Comparison of ENCODE assay signal across 9 mouse cellular contexts in the genomic region with DNA sequence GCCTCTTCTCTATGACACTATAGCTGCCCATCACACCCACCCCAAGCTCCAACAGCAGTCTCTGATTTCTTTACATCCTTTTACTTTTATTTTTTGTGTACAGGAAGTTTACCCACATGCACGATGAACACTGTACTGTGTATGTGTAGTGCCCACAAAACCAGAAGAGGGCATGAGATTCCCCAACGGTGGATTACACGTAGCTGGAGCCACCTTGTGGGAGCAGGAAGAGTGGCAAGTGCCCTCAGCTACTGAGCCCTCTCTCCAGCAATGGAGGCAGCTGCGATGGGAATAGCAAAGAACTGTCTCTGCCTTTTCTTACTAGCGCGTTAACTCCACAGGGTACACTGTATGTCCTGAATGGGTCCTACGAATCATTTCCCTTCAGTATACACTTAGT. TPM values are rescaled to one million over a fixed set of nuclear protein-coding genes. Genes with fewer than 3 reads are reported as not detected.
DNase-seq lines count a peak whose midpoint lies in the region; ATAC-seq and TF ChIP-seq lines count a peak whose summit lies in the region.
"Had no signal": no experiment of that assay in that cellular context is flagged by ENCODE, and none has a peak within 500 bp of the region (broad histone marks: within the 10 kb centered on the region; RNA-seq: fewer than 3 reads in every experiment).

No protein-coding gene starts in this region.

- H3K9ac ChIP-seq in ES-Bruce4 (ENCODE audit: low read depth, poor library complexity, severe bottlenecking) = no peak overlapping the region
- H3K9ac ChIP-seq in forebrain, postnatal 0 days = no peak overlapping the region
- no peak overlapping the region for H3K9ac ChIP-seq in kidney, embryonic 15.5 days
- no peak overlapping the region for H3K9ac ChIP-seq in liver, postnatal 0 days (replicated peaks)
- H3K9ac ChIP-seq: heart, embryonic 13.5 days had no signal

- H3K36me3 ChIP-seq in ES-Bruce4 (ENCODE audit: control insufficient read depth, insufficient read depth, low read length, poor library complexity, severe bottlenecking) = peaks cover 21% of the 10 kb centered on the region
- peaks cover 10% of the 10 kb centered on the region; the same call in 1 of the 2 replicates for H3K36me3 ChIP-seq in forebrain, postnatal 0 days (ENCODE audit: insufficient read depth)
- peaks cover 96% of the 10 kb centered on the region for H3K36me3 ChIP-seq in kidney, embryonic 15.5 days
- peaks cover 94% of the 10 kb centered on the region for H3K36me3 ChIP-seq in liver, postnatal 0 days (replicated peaks; ENCODE audit: insufficient read depth, low read length)

- no peaks in the 10 kb centered on the region for H3K9me3 ChIP-seq in ES-Bruce4 (replicated peaks; ENCODE audit: control insufficient read depth, insufficient read depth, low read length, poor library complexity, severe bottlenecking)
- no peaks in the 10 kb centered on the region for H3K9me3 ChIP-seq in forebrain, postnatal 0 days (ENCODE audit: low read length)
- H3K9me3 ChIP-seq in kidney, embryonic 15.5 days (replicated peaks) = no peaks in the 10 kb centered on the region
- no peaks in the 10 kb centered on the region for H3K9me3 ChIP-seq in liver, postnatal 0 days (ENCODE audit: low read length)
- H3K9me3 ChIP-seq: heart, embryonic 13.5 days had no signal

- no peak overlapping the region for H3K27ac ChIP-seq in ES-Bruce4 (ENCODE audit: insufficient read depth, low read length)
- H3K27ac ChIP-seq in forebrain, postnatal 0 days (ENCODE audit: low read depth, low read length) = no peak overlapping the region
- no peak overlapping the region for H3K27ac ChIP-seq in kidney, embryonic 15.5 days
- no peak overlapping the region for H3K27ac ChIP-seq in liver, postnatal 0 days (ENCODE audit: low read depth)
- no peak overlapping the region for H3K27ac ChIP-seq in olfactory bulb, adult 2 months (ENCODE audit: insufficient read depth, low read depth, low read length)
- H3K27ac ChIP-seq: heart, embryonic 13.5 days had no signal

- peak; percentile 60 to 68 for DNase-seq in B cell, adult 2 months
- peak; percentile 63 to 72 for DNase-seq in cerebellum, adult 18-20 months
- peak; percentile 77 for DNase-seq in forebrain, postnatal 0 days
- peak; percentile 47 for DNase-seq in liver, postnatal 0 days
- no peak for DNase-seq in yolk sac, embryonic 10.5 days (ENCODE audit: low spot score)

- peak; percentile 72 for TF ChIP-seq CTCF in ES-Bruce4 (IDR thresholded peaks at IDR 0.05; ENCODE audit: low read depth, low read length)
- TF ChIP-seq CTCF in forebrain, postnatal 0 days (IDR thresholded peaks at IDR 0.05; ENCODE audit: low read depth) = peak; percentile 94
- peak; percentile 86 for TF ChIP-seq CTCF in liver, postnatal 0 days (IDR thresholded peaks at IDR 0.05; ENCODE audit: low read depth)
- TF ChIP-seq CTCF in olfactory bulb, adult 2 months (IDR thresholded peaks at IDR 0.05; ENCODE audit: insufficient read depth, low read depth, low read length) = peak; percentile 56

- H3K4me2 ChIP-seq in forebrain, postnatal 0 days (ENCODE audit: low read depth) = no peak overlapping the region
- no peak overlapping the region for H3K4me2 ChIP-seq in kidney, embryonic 15.5 days
- H3K4me2 ChIP-seq in liver, postnatal 0 days (ENCODE audit: low read depth, low read length) = no peak overlapping the region
- H3K4me2 ChIP-seq: heart, embryonic 13.5 days had no signal

- ATAC-seq in forebrain, postnatal 0 days = peak; percentile 97
- ATAC-seq in kidney, embryonic 15.5 days (replicated peaks; ENCODE audit: low FRiP score) = peak; percentile 64
- ATAC-seq in liver, postnatal 0 days = peak; percentile 64; the same call in 1 of the 2 replicates

- no peak for TF ChIP-seq POLR2A in ES-Bruce4 (IDR thresholded peaks at IDR 0.05; ENCODE audit: insufficient read depth, low read length)
- TF ChIP-seq POLR2A in olfactory bulb, adult 2 months (IDR thresholded peaks at IDR 0.05; ENCODE audit: insufficient read depth, low read depth, low read length) = no peak

- no peak overlapping the region for H3K4me3 ChIP-seq in ES-Bruce4 (ENCODE audit: low read depth, low read length)
- no peak overlapping the region for H3K4me3 ChIP-seq in forebrain, postnatal 0 days (ENCODE audit: low read depth, low read length)
- no peak overlapping the region for H3K4me3 ChIP-seq in kidney, embryonic 15.5 days (replicated peaks)
- H3K4me3 ChIP-seq in liver, postnatal 0 days (ENCODE audit: low read depth, low read length) = no peak overlapping the region
- H3K4me3 ChIP-seq in olfactory bulb, adult 2 months (ENCODE audit: insufficient read depth, low read depth, low read length) = no peak overlapping the region
- H3K4me3 ChIP-seq: heart, embryonic 13.5 days had no signal

- no peaks in the 10 kb centered on the region for H3K4me1 ChIP-seq in ES-Bruce4 (ENCODE audit: control insufficient read depth, insufficient read depth, low read length)
- no peaks in the 10 kb centered on the region for H3K4me1 ChIP-seq in forebrain, postnatal 0 days (ENCODE audit: insufficient read depth)
- H3K4me1 ChIP-seq in kidney, embryonic 15.5 days = no peaks in the 10 kb centered on the region
- H3K4me1 ChIP-seq in liver, postnatal 0 days (ENCODE audit: insufficient read depth) = no peaks in the 10 kb centered on the region
- H3K4me1 ChIP-seq in olfactory bulb, adult 2 months (ENCODE audit: control insufficient read depth, insufficient read depth, low read length) = peaks cover 20% of the 10 kb centered on the region
- H3K4me1 ChIP-seq: heart, embryonic 13.5 days had no signal

- 44% methylated on average over 7 of the region's 7 CpGs for WGBS in forebrain, postnatal 0 days
- 63% methylated on average over 7 of the region's 7 CpGs for WGBS in kidney, embryonic 15.5 days
- WGBS in liver, postnatal 0 days (ENCODE audit: insufficient replicate concordance) = 48% methylated on average over 7 of the region's 7 CpGs
- 17% methylated on average over 7 of the region's 7 CpGs for WGBS in olfactory bulb, adult 2 months

- no peaks in the 10 kb centered on the region for H3K27me3 ChIP-seq in ES-Bruce4 (ENCODE audit: control insufficient read depth, insufficient read depth, low read length, poor library complexity, severe bottlenecking)
- no peaks in the 10 kb centered on the region for H3K27me3 ChIP-seq in forebrain, postnatal 0 days (ENCODE audit: insufficient read depth, low read length)
- H3K27me3 ChIP-seq in kidney, embryonic 15.5 days = no peaks in the 10 kb centered on the region
- no peaks in the 10 kb centered on the region for H3K27me3 ChIP-seq in liver, postnatal 0 days (ENCODE audit: insufficient read depth, low read length)
- H3K27me3 ChIP-seq: heart, embryonic 13.5 days had no signal

- TF ChIP-seq EP300 in ES-Bruce4 (IDR thresholded peaks at IDR 0.05; ENCODE audit: insufficient read depth, low read depth, low read length) = no peak
- no peak for TF ChIP-seq EP300 in liver, postnatal 0 days (IDR thresholded peaks at IDR 0.05; ENCODE audit: low read depth)

RNA-seq across cellular contexts. Expression of gene Map3k1, which starts 37.6 kb away (rescaled TPM):
- polyA plus RNA-seq in ES-Bruce4 (2011; ENCODE audit: insufficient read depth, insufficient read length, low read depth, missing spikeins) = 32.4 and 34.5 TPM in 2 replicates
- 14.3 and 18.9 TPM in 2 replicates for total RNA-seq in forebrain, postnatal 0 days (2014; rRNA removed)
- polyA plus RNA-seq in forebrain, postnatal 0 days (2015; fragmentation: Nextera tagmentation; extraction: Ambion mirVana) = 4.0 and 7.0 TPM in 2 replicates
- polyA plus RNA-seq in kidney, embryonic 15.5 days (2015; fragmentation: Nextera tagmentation; extraction: Ambion mirVana) = 27.2 and 29.8 TPM in 2 replicates
- polyA plus RNA-seq in liver, postnatal 0 days (2015; fragmentation: Nextera tagmentation; extraction: Ambion mirVana) = 10.8 and 11.5 TPM in 2 replicates
- 135 TPM in 1 of 2 replicates, not detected in the other for polyA plus RNA-seq in olfactory bulb, adult 2 months (2012; ENCODE audit: insufficient read depth, insufficient read length, low replicate concordance, missing spikeins)
